Mouse (Mus musculus): ENCODE measurements around the gene Senp1.

- TF ChIP-seq CTCF (IDR thresholded peaks at IDR 0.05; ENCODE audit: borderline replicate concordance, insufficient read depth, low read depth, low read length) (no peak), POLR2A (IDR thresholded peaks at IDR 0.05; ENCODE audit: borderline replicate concordance, insufficient read depth, low read length) (no peak)
These were observed 37.5 kb upstream of the Senp1 start for GRCm38 (mm10) chr15:98131001-98131400.
